Mouse (Mus musculus) CH12.LX (cell line): ENCODE data around the gene Usp6nl.

Source experiments
- CTCF ChIP-seq, 2 experiments: IDR thresholded peaks in 1 of 2; conservative IDR thresholded peaks in 1 of 2; 2 replicates each; pipeline ENCODE4 v1.5.1; 2011 to 2012; ENCODE audit warnings: low read depth in 2 of 2, low read length in 2 of 2, improper control_type of control experiment in 1 of 2, inconsistent platforms in 1 of 2, mild to moderate bottlenecking in 1 of 2, moderate library complexity in 1 of 2
- ELF1 ChIP-seq: IDR thresholded peaks from 2 replicates; pipeline ENCODE4 v1.6.1; 2014; ENCODE audit warnings: low read depth, mild to moderate bottlenecking, inconsistent platforms, low read length, improper control_type of control experiment
- GABPA ChIP-seq: IDR thresholded peaks from 2 replicates; pipeline ENCODE4 v1.6.1; 2012; ENCODE audit warnings: low read depth, low read length, improper control_type of control experiment, inconsistent platforms; ENCODE audit not compliant: insufficient replicate concordance
- JUND ChIP-seq: conservative IDR thresholded peaks from 2 replicates; pipeline ENCODE4 v1.6.1; 2011; ENCODE audit warnings: low read depth, low read length, improper control_type of control experiment
- MAX ChIP-seq: IDR thresholded peaks from 2 replicates; pipeline ENCODE4 v1.6.1; 2011; ENCODE audit warnings: low read length, improper control_type of control experiment
- POLR2A ChIP-seq: IDR thresholded peaks from 2 replicates; pipeline ENCODE4 v1.6.1; 2011; ENCODE audit warnings: low read depth, mild to moderate bottlenecking, improper control_type of control experiment, low read length
- ZNF384 ChIP-seq: IDR thresholded peaks from 2 replicates; pipeline ENCODE4 v1.6.1; 2012; ENCODE audit warnings: low read depth, low read length, improper control_type of control experiment, inconsistent platforms

- no peak for TF ChIP-seq CTCF (conservative IDR thresholded peaks at IDR 0.05 in 1 of 2, IDR thresholded peaks at IDR 0.05 in 1 of 2; ENCODE audit: low read depth in 2 of 2, low read length in 2 of 2)
- TF ChIP-seq ELF1 = no peak
- no peak for TF ChIP-seq POLR2A
- no peak for TF ChIP-seq JUND
- TF ChIP-seq ZNF384 = no peak
- TF ChIP-seq MAX = no peak
- TF ChIP-seq GABPA = no peak
Measured at GRCm38 (mm10) chr2:6462306-6462705, 139.8 kb downstream of the Usp6nl start.
